Comparison of ENCODE assay signal across 9 mouse cellular contexts in genomic region chr2:113390935-113391334, GRCm38 (mm10).
A peak's percentile ranks its signal among the peaks of the same experiment; 100 is the strongest.
DNase-seq lines count a peak whose midpoint lies in the region; ATAC-seq lines count a peak whose summit lies in the region.
"Had no signal": no experiment of that assay in that cellular context is flagged by ENCODE, and none has a peak within 500 bp of the region (broad histone marks: within the 10 kb centered on the region; RNA-seq: fewer than 3 reads in every experiment).

No protein-coding gene starts in this region.

- no peaks in the 10 kb centered on the region for H3K4me1 ChIP-seq in embryonic facial prominence, embryonic 11.5 days (ENCODE audit: control insufficient read depth, insufficient read depth, low read length)
- H3K4me1 ChIP-seq in embryonic facial prominence, embryonic 10.5 days, result 0 out of 2 replicates have a peak, but pooled peaks cover 4% of the 10 kb centered on the region
- H3K4me1 ChIP-seq: hindbrain, embryonic 15.5 days had no signal

- DNase-seq in embryonic facial prominence, embryonic 11.5 days (ENCODE audit: low spot score), result peak; percentile 55
- DNase-seq in embryonic facial prominence, embryonic 10.5 days (ENCODE audit: low spot score), result no peak
- DNase-seq in 3T3-L1 (ENCODE audit: low read depth, low spot score), result peak; percentile 87
- peak; percentile 58 for DNase-seq in embryo, embryonic 11 days
- DNase-seq in induced T-regulatory cell, adult 2 months (ENCODE audit: low read depth), result peak; percentile 1
- peak; percentile 43 for DNase-seq in lung, postnatal 25 days (ENCODE audit: low spot score)
- DNase-seq in cerebellum, adult 11-12 months, result no peak
- DNase-seq in frontal cortex, postnatal 25 days (ENCODE audit: low spot score in 2 of 2), result no peak

- H3K27me3 ChIP-seq in embryonic facial prominence, embryonic 11.5 days (ENCODE audit: control insufficient read depth, insufficient read depth, low read length), result no peaks in the 10 kb centered on the region
- no peaks in the 10 kb centered on the region for H3K27me3 ChIP-seq in embryonic facial prominence, embryonic 10.5 days (replicated peaks; ENCODE audit: low read depth, poor library complexity, severe bottlenecking)
- H3K27me3 ChIP-seq: hindbrain, embryonic 15.5 days had no signal

- no peak overlapping the region for H3K27ac ChIP-seq in embryonic facial prominence, embryonic 11.5 days (replicated peaks; ENCODE audit: low read depth, low read length)
- H3K27ac ChIP-seq in embryonic facial prominence, embryonic 10.5 days (replicated peaks), result no peak overlapping the region
- H3K27ac ChIP-seq: hindbrain, embryonic 15.5 days had no signal

- WGBS in embryonic facial prominence, embryonic 11.5 days, result 54% methylated on average over 3 of the region's 3 CpGs
- 48% methylated on average over 3 of the region's 3 CpGs for WGBS in embryonic facial prominence, embryonic 10.5 days

- no peaks in the 10 kb centered on the region for H3K9me3 ChIP-seq in embryonic facial prominence, embryonic 11.5 days (replicated peaks; ENCODE audit: control insufficient read depth, low read length)
- no peaks in the 10 kb centered on the region for H3K9me3 ChIP-seq in embryonic facial prominence, embryonic 10.5 days
- H3K9me3 ChIP-seq: hindbrain, embryonic 15.5 days had no signal

- no peak overlapping the region for H3K4me3 ChIP-seq in embryonic facial prominence, embryonic 11.5 days (ENCODE audit: low read depth, low read length)
- no peak overlapping the region for H3K4me3 ChIP-seq in embryonic facial prominence, embryonic 10.5 days
- H3K4me3 ChIP-seq: hindbrain, embryonic 15.5 days had no signal

- no peak overlapping the region for H3K4me2 ChIP-seq in embryonic facial prominence, embryonic 11.5 days (ENCODE audit: low read depth, low read length)
- H3K4me2 ChIP-seq: hindbrain, embryonic 15.5 days had no signal

- no peak overlapping the region for H3K9ac ChIP-seq in embryonic facial prominence, embryonic 11.5 days (replicated peaks; ENCODE audit: low read length)
- H3K9ac ChIP-seq: hindbrain, embryonic 15.5 days had no signal

- H3K36me3 ChIP-seq in embryonic facial prominence, embryonic 11.5 days (replicated peaks; ENCODE audit: control insufficient read depth, insufficient read depth, low read depth, low read length), result no peaks in the 10 kb centered on the region
- no peaks in the 10 kb centered on the region for H3K36me3 ChIP-seq in embryonic facial prominence, embryonic 10.5 days (replicated peaks)
- H3K36me3 ChIP-seq: hindbrain, embryonic 15.5 days had no signal

- peak; percentile 35; the same call in 1 of the 2 replicates for ATAC-seq in embryonic facial prominence, embryonic 11.5 days (replicated peaks; ENCODE audit: insufficient number of reproducible peaks, low FRiP score, low TSS enrichment, low read depth)

Comparison
In these comparisons a context has a peak if more than half of its experiments do, and no peak if none do; other contexts are left out.
1. DNase-seq: peak in embryonic facial prominence, embryonic 11.5 days (single experiment), 3T3-L1 (single experiment), embryo, embryonic 11 days (single experiment), induced T-regulatory cell, adult 2 months (single experiment) and lung, postnatal 25 days (single experiment); none in embryonic facial prominence, embryonic 10.5 days (single experiment), cerebellum, adult 11-12 months (single experiment) and frontal cortex, postnatal 25 days (0 of 2).